Mouse (Mus musculus) monocyte, adult 5-6 weeks (primary cell): ENCODE measurements at regions not wholly inside any gene's neighbourhood (a gene's known extent, or its start where the extent isn't known, plus 50 kb on each side); places are given as distances from the start of the nearest gene placed in this dataset.

Experiments used
- ATAC-seq: fragments of 153-309, 156-312 bp; replicated peaks from 2 replicates; pipeline ENCODE4 v1.8.0; 2017; ENCODE audit warnings: mild to moderate bottlenecking; ENCODE audit not compliant: low TSS enrichment, insufficient number of reproducible peaks, severe bottlenecking, poor library complexity, low FRiP score

DNA sequence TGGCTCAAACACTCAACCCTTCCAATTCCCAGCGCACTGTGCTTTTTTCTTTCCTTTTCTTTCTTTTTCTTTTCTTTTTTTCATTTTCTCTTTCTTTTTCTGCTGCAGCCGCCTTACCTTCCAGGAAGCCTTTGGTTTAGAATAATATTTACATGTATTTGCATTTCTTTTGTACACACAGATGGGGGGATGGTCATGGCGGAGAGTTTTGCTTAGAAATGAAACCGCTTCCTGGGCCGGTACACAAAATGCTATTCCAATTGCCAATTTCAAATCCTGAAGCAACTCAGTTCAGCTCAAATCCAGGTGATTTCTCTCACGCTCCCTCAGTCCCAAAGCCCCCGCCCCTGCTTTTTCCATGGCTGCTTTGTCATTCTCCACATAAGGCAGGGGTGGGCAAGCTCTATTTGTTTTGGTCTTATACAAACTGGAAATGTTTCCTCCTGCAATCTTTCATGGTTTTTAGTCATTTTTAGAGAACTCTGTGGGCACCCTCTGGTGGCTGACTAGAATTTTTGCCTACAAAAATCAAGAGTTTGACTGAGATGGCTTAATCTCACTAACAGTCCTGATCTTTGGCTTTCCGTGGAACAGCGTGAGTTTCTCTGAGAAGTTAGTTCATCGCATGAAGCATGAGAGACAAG, 149.4 kb upstream of the Egln3 start:
- no peak for ATAC-seq

DNA sequence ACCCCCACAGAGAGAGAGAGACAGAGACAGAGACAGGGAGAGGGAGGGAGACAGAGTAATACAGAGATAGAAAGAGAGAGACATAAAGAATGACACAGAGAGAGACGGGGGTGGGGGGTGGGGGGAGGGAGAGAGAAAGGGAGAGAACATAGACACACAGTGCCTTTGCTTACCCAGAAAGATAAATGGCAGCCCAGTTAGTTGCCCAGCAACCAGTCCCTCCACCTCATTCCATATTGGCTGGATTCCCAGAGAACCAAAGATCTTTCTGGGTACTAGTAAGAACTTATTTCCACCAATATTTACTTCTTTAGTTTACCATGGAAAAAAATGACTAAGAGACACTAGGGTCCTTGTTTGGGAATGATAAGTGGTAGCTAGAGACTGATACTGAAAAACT, 146.6 kb upstream of the Egln3 start:
- ATAC-seq = no peak

DNA sequence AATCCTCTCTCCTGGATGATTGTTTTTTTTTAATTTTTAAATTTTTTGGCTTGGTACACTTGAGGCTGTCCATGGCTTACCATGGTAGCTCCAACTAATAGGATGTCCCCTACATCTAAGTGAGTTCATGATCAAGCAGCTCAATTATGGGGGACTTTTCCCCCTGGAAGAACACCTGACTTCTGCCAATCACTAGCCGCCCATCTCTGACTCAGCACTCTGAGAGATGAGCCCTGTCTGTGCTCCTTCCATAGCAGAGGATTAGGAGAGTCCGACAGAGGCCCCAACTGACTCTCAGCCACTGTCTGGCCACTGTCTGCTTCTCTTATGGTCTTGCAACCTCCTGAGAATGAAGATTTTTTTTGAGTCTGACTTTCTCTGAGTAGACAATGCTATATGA, 145.7 kb upstream of the Egln3 start:
- ATAC-seq = no peak

DNA sequence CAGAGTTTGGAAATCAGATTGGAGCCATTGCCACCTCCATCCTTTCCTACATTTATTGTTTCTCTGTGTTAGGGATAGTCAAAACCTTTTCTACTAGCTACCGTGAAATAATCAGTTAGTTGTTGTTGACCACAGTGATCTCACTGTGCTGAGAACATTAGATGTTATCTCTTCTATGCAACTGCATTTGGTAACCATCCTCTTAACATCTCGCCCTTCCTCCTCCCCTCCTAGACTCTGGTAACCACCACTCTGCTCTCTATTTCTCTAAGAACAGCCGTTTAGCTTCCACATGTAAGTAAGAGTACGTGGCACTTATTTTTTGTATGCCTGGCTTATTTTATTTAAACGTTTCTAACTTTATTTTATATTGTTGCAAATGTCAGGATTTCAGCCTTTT, 139.8 kb upstream of the Egln3 start:
- no peak for ATAC-seq

DNA sequence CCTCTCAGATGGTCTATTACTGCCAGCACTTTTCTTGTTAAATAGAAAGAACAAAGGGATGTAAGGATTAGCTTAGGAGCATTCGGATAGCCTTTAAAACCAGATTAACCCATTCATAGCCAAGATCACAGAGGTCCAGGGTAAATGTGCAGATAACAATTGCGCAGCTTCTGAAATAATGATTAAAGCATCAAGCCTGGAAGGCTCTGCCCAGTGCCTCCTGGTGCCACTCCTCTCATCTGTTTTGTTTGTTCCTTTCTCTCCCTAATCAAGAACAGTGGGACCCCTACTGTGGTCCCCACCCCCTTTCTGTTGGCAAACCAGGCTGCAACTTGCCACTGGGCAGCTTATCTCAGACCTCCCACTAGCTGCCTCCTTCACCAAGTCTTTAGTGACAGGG, 131.8 kb upstream of the Egln3 start:
- ATAC-seq = no peak

DNA sequence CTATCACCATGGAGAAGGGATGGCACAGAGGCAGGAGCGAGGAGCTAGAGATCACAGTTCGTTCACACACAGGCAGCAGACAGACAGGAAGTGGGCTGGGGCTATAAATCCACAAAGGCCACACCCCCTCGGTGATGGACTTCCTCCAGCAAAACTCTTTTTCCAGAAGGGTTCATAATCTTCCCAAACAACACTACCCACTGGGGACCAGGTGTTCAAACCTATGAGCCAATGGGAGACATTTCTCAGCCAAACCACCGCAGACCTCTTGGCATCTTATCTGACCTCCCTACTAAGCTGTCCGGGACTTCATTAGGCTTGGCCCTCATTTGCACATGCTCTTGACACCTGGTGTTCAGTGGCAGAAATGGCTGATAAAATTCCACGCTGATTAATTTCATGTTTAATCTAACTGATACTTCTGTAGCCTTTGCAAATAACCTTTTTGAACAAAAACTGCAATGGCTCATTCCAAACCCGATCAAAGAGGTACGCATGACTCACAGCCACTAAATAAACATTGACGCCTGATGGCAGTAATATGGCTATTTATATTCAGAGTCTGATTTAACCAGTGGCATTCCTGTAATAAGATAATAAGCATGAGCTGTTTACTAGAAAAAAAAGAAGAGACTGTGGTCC, 131.0 kb upstream of the Egln3 start:
- ATAC-seq = no peak

DNA sequence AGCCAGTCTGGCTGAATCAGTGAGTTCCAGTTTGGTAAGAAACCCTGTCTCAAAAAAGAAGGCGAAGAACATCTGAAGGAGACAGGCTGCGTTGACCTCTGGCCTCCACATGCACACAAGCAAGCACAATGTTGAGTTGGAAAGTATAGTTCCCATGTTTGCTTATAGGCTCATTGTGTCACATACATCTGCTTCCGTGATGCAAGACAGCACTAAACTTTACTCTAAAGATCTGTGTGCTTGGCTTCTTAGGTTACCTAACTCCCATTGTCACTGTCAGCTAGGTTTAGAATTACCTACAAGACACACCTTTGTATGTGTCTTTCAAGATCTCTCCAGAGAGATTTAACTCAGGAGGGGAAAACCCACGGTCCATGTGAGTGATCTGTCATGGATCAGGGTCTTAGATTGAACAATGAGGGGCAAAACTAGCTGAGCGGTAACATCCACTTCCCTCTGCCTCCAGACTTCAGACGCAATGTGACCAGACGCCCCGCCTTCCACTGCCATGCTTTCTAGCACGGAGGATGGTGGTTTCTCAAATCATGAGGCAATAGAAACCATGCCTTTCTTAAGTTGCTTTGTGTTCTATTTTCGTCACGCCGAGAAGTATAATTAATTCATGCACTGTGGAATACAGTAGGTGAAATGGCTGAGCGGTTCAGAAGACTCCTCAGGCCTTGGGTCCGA, 130.1 kb upstream of the Egln3 start:
- peak; percentile 76 for ATAC-seq

DNA sequence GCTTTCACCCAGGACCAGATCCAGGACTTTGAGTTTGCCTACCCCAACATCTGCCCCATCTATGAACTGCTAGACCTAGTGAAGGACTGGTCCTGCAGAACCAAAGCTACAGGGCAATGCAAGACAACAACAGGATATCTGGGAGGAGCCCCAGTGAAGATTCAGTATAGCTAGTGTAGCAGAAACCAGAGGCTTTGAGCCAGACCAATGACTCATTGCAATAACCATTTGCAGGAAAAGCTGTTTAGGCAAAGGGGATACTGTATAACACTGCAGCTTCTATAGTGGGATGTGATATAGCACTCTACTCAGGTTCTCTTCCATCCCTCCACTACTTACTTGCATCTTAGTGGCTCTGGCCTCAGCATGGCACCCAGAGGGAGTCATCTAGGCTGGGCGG, 123.8 kb upstream of the Egln3 start:
- ATAC-seq = no peak

DNA sequence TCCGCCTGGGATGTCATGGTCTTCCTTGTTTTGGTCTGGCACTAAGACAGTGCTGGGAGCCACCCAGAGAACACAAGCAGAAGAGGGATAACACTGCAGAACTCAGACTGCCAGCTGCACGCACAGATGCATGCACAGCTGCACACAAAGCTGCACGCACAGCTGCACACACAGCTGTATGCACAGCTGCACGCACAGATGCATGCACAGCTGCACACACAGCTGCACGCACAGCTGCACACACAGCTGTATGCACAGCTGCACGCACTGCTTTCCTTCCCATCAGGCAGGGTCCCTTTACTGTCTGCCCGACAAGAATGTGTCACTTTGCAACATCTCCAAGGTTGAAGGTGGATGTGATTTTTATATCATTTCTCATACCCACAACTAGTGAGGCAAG, 122.9 kb upstream of the Egln3 start:
- no peak for ATAC-seq

DNA sequence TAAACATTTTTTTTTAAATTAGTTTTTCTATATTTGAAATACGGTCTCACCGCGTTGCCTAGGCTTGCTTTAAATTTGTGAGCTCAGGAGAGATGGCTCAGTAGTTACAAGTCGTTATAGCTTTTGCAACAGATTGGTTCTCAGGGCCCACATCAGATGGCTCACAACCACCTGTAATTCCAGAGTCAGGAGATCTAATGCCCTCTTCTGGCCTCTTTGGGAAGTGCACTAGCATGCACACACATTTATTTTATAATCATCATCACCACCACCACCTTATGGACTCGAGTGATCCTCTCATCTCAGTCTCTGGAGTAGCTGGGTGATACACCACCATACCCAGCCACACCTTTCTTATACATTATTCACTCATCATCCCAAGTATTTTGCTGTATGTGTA, 116.9 kb upstream of the Egln3 start:
- ATAC-seq = no peak

DNA sequence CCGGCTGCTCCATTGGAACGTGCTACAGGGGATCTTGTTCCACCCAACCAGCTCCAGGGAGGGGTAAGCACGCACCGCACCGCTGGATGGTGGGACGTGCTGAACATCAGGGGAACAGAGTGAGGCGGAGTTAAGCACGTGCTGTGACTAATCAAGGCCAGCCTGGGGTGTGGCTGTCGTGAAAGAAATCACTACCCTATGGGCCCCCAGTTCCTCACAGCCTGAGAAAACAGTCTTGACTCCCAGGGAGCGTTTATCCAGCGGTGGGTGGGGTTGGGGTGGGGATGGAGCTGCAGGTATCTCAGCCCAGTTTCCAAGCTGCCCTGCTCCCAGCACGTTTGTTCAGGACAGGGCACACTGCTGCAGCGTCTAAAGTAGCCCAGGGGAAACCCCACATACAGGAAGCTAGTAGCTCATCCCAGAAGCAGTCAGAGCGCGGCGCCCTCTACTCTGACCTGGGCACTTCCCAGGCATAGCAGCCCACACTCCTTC, 113.4 kb upstream of the Egln3 start:
- ATAC-seq = peak; percentile 44; the same call in 1 of the 2 replicates

DNA sequence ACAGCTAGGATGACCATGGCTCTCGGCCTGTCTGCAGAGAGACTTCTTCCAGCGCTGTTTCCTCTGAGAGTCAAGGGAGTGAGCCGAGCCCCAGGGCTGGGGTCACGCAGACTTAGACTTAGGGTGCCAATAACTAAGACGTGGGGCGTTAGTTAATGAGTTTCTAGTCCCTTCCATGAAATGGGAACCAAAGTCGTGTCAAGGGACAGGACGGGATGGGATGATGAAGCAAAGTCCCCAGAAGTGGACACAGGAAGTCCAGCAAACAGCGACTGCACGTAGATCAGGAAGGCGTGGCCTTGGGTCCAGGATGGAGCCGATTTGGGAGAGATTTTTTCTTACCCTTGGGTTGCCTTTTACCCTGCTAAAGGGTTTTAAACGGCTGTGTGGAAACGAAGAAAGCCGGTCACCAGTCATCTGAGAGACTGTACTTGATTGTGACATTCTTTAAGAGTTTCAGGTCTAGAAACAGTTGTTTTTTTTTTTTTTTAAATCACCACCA, 112.5 kb upstream of the Egln3 start:
- no peak for ATAC-seq

DNA sequence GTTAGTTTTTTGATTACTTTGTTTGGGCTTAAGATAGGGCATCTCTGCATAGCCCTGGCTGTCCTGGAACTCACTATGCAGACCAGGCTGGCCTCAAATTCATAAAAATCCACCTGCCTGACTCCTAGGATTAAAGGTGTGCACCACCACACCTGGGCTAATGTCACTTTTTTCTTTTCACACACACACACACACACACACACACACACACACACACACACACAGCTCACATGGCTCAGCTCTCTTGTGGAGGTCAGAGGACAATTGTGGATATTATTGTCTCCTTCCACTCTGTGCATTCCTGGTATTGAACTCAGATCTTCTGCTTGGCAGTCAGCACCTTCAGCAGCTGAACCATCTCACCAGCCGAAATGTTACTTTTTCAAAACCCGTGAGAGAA, 110.5 kb upstream of the Egln3 start:
- no peak for ATAC-seq

DNA sequence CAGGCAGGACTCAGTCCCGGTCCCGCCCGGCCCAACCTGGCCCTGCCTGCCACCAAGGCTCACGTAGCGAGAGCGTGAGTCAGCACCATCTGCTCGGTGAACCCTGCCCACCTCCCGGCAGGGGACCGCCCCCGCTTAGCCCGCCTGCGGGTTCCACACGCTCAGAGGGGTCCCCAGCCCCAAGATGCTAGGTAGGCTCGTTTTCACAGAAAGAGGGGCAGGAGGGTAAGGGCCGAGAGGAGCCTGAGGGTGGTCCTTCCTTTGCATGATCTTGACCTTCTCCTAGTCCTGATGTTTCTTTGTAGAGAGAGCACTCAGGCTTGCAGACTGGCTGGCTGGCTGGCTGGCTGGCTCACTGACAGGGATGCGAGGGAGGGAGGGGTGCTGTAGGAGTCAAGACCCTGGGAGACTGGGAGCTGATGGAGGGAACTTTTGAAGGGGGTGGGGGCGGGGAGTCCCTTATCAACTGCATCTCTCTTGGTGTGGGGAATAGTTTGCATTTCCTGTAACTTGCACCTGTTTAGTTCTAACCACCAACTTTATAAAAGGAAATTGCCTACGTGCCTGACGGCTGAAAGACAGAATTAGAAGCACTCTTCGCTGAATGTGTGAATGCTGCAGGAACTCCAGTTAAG, 109.7 kb upstream of the Egln3 start:
- peak; percentile 42; the same call in 1 of the 2 replicates for ATAC-seq

DNA sequence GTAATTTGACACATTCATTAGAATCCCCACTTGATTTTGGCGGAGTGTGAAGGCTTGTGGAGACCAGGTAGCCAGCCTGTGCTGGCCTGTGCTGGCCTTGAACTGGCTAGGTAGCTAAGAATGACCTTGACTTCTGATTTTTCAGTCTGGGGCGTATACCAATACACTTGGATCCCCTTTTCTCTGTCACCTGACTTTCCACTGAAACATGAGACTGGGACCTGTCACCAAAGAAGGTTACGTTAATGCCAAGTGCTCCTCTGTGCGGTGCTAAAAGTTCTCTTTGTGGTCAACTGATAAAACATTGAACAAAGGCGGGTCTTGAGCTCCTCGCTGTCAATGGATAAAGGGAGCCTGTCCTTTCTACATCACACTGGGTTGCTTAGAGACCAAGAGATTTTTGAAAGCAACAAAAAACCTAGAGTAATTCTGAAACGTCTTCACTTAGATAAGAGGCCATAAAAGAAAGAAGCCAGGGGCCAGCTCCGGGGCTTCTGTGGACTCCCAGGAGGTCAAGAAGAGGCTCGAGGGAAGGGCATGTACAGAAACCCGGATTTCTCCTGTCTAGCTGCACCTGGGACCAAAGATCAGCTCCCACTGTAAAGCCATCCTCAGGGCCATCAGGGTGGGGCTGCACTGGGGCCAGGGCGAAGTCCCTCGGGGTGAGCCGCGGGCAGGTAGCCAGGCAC, 109.0 kb upstream of the Egln3 start:
- ATAC-seq = no peak

DNA sequence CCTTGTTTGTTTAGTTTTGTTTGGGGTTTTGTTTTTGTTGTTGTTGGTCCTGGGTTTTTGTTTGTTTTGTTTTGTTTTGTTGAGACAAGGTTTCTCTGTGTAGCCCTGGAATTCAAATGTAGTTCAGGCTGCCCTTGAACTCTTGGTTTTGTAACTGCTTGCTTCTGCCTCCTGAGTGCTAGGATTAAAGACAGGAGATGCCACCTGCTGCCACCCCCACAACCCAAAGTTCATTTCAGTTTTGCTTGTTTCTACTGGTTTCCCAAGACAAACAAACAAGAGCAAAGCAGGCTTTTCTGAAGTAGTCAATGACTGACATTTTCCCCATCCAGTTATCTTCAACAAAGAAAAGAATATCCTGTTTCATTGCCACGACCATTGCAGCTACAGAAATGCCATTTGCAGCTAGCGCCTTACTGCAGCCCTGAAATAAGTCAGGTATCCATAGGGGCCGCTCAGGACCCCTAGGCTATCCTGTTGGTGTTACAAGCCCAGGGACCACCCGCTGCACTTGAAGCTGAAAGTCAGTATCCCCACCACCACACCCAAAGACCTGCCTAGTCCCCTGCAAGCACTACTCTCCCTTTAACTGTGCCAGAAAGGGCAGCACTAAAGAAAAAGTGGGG, 108.3 kb upstream of the Egln3 start:
- no peak for ATAC-seq

DNA sequence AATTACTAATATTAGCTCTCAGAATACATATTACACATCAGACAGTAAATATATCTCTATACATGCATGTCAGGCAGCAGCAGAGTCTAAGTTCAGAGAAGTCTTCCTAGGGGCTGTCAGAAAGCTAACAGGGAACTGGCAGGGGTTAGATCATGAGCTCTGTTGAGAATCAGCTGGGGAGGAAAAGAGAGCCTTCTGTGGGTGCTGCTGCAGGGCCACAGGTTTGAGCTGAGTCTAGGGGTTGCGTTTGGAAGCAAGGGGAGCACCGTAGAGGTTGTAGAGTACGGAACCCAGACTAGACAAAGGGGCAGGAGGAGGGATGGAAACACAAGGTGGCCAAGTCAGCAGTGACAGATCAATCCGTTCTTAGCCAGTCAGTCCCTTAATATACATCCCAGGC, 106.2 kb upstream of the Egln3 start:
- no peak for ATAC-seq

DNA sequence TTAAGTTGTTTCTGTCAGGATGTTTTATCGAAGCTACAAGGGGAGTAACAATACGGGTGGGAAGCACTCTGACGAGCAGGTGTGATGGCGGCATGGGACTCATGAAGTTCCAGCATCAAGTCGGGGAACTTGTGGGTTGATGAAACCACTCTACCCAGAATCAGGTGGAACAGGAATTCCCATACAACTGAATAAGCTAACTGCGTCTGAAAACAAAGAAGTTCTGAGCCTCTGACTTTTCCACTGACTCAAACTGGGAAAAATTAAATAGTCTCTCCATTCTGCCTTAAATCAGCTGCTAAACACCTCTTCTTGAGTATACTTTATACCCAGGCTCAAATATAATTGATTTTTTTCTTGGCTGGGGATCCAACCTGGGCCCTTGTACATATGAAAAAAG, 105.6 kb upstream of the Egln3 start:
- no peak for ATAC-seq
